Mouse (Mus musculus) retina, adult 2 months (tissue): Measurements from ENCODE around the gene Ctsa.
A peak's percentile ranks its signal among the peaks of the same experiment; 100 is the strongest.
"Not testable (repeated sequence)": the region's sequence is repeated elsewhere in the genome, so short reads cannot be mapped to it uniquely, and the experiment has no call there.

Experiments
- DNase-seq: peaks from one replicate; pipeline ENCODE4 v3.0.0-alpha.2; 2012; ENCODE audit warnings: low read depth, low spot score

Ctsa gene

GRCm38 (mm10) chr2:164832748-164833301 is at the start of gene Ctsa:
TSS of gene Ctsa (plus strand) at chr2:164832873.
- DNase-seq: peak; percentile 43

DNA sequence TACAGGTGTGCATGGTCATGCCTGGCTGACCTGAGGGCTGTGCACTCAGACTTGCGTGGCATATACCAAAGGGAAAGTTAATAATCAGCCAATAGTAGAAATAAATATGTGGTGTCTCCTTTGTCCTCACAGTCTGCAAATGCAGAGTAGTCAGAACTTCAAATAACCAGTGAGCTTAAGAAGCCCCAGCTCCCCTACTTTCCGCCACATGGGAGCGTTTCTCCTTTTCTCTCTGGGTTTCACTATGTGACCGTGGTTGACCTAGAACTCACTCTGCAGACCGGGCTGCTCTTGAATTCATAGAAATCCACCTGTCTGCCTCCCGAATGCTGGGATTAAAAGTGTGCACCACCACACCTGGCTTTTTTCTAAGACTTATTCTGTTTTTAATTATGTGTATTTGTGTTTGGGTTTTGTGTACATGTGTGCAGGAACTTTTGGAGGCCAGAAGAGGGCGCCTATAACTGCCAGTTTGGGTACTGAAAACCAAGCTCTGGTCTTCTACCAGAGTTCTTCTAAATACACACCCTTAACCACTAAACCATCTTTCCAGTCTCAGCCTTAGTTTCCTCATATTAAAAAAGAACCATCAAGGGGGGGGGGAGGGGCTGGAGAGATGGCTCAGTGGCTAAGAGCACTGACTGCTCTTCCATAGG is 48.6 kb upstream of the Ctsa start:
- no peak for DNase-seq

- no peak for DNase-seq
Observed at GRCm38 (mm10) chr2:164784869-164785420, 47.7 kb upstream of the Ctsa start.

DNA sequence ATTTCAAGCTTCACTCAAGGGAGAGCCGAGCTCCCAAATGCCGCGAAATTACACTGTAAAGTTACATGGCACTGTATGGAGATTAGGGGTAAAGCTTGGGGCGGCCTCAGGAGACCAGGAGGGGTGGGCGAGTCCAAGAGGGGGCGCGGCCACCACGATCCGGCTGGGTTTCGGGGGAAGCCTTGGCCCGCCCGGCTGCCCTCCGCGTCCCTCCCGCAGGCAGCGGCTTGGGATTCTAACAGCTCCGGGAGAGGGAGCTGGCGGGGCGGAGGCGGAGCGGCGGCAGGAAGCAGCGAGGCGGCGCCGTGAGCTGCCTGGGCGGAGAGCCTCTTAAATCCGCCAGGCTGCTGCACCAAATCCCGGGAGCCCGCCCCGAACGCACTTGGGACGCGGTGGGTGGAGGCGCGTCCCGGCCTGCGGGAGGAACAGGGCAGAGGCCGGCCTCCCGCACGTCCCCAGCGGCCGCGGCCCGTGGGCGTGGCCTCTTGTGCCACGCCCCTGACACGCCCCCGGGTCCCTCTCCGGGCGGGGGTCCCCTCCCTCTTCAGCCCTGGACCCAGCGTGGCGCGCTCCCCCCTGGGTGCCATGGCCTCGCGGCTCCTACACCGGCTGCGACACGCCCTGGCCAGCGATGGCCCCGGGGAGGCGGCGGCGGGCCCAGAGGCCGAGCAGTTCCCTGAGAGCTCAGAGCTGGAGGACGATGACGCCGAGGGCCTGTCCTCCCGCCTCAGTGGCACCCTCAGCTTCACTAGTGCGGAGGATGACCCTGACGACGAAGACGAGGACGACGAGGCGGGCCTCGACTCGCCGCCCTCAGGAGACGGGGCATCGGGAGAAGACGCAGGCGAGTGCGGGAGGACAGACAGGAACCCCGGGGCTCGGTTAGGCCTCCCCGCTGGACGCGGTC is 46.9 kb upstream of the Ctsa start, which contains the start of gene Snx21:
Gene Snx21 (plus strand): TSS at position 343 of the 907 bp plus-strand sequence.
- DNase-seq: peak; percentile 85

DNA sequence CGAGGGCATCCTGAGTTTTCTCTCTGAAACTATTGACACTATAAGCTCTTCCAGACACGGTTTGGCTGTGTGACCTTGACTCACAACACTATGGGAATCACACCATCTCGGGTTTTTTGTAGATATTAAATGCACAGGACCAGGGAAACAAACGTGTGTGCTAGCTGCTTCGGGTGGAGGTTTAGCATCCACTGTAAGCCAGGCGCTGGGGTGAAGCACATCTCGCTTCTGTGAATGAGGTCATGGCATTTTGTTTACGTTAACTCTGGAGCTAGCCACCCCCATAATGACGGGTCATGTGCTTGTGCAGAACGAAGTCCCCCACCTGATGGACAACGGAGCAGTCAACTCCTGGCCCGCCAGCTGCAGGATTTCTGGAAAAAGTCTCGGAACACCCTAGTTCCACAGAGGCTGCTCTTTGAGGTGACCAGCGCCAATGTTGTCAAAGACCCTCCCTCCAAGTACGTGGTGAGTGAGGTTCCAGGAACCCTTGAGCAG is 46.2 kb upstream of the Ctsa start:
- no peak for DNase-seq

GRCm38 (mm10) chr2:164787032-164787431 is 45.6 kb upstream of the Ctsa start:
- DNase-seq: no peak

- DNase-seq: no peak
Observed at GRCm38 (mm10) chr2:164787779-164788178, 44.9 kb upstream of the Ctsa start.

GRCm38 (mm10) chr2:164788411-164788810 is 44.3 kb upstream of the Ctsa start:
- no peak for DNase-seq

DNA sequence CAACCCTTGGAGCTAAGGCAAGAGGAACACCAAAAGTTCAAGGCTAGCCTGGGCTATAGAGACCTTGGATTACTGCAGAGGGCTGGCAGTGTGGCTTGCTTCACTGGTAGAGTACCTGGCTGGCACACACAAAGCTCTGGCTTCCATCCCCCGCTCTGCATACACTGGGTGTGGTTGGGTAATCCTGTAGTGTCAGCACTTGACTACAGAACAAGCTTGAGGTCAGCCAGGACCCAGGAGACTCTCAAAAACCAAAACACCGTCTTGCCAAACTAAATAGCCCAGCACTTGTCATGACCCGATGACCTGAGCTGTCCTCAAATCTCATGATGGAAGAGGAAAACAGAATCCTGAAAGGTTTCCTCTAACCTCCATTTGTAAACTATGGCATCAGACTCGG is 42.2 kb upstream of the Ctsa start:
- DNase-seq: no peak

DNA sequence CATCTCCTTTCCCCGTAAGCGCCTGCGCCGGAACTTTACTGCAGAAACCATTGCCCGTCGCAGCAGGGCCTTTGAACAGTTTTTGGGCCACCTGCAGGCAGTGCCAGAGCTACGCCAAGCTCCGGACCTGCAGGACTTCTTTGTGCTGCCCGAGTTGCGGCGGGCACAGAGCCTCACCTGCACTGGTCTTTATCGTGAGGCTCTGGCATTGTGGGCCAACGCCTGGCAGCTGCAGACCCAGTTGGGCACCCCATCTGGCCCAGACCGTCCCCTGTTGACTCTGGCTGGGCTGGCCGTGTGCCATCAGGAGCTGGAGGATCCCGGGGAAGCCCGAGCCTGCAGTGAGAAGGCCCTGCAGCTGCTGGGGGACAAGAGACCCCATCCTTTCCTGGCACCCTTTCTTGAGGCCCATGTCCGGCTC is 40.8 kb upstream of the Ctsa start:
- DNase-seq: no peak

DNA sequence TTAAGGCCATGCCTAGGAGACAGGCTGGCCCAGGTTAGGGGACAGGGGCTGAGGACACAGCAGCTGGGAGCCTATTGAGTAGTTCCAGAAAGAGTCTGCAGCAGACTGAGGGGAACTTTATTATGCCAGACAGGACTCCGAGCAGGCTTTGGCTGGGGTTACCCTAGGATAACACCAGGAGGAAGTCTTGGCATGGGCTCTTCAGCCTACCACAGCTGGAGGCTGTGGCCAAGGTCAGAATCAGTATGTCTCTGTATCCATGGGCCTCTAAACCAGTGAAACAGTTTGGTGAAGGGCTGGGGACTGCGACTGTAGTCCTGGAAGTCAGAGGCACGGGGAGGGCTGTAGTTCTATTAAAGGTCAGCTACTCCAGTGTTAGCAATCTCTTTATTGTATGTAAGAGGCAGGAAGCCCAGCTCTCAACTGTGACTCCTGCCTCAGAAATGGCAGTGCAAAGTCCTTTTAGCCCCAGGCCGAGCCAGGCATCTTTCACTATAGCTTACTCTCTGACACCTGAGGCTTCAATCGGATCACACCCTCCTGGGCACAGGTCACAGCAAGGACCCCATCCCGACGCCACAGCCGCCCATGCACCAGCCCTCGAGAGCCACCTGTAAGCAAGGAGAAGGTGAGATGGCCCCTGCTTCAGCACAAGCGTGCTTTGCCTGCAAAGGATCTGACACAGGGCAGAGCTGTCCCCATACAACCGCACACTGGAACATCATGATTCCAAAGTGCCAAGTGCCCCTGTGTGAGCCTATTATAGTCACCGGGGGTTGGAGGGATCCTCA is 40.1 kb upstream of the Ctsa start:
- no peak for DNase-seq

DNA sequence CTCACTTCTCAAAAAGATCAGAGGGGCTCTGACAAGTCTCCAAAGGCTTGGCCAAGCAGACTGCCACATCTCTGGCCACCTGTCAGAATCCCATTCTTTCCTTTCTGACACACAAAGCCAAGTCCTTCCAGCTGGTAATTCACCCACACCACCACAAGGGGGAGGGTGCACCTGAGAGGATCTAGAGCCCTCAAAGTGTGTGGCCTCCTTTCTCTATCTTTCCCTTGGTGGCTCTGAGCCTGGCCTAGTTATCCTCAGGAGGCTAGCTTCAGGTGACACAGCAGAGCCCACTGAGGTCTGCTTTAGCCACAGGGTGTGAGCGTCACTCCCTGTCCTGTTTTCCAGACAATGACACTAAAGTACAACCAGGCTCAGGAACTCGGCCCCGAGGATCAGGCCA is 39.4 kb upstream of the Ctsa start:
- DNase-seq: no peak

- DNase-seq: no peak
Observed at GRCm38 (mm10) chr2:164793772-164794171, 38.9 kb upstream of the Ctsa start.

- peak; percentile 79 for DNase-seq
Observed at GRCm38 (mm10) chr2:164794293-164794692, 38.4 kb upstream of the Ctsa start.

- DNase-seq: no peak
Observed at GRCm38 (mm10) chr2:164795868-164796267, 36.8 kb upstream of the Ctsa start.

DNA sequence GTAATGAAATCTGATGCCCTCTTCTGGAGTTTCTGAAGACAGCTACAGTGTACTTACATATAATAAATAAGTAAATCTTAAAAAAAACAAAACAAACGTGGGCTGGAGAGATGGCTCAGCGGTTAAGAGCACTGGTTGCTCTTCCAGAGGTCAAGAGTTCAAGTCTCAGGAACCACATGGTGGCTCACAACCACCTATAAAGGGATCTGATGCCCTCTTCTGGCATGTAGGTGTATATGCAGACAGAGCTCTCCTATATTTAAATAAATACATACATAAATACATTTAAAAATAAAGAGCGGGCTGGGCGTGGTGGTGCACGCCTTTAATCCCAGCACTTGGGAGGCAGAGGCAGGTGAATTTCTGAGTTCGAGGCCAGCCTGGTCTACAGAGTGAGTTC is 34.1 kb upstream of the Ctsa start:
- not testable (repeated sequence) for DNase-seq

- DNase-seq: no peak
Observed at GRCm38 (mm10) chr2:164800252-164801004, 32.2 kb upstream of the Ctsa start.

DNA sequence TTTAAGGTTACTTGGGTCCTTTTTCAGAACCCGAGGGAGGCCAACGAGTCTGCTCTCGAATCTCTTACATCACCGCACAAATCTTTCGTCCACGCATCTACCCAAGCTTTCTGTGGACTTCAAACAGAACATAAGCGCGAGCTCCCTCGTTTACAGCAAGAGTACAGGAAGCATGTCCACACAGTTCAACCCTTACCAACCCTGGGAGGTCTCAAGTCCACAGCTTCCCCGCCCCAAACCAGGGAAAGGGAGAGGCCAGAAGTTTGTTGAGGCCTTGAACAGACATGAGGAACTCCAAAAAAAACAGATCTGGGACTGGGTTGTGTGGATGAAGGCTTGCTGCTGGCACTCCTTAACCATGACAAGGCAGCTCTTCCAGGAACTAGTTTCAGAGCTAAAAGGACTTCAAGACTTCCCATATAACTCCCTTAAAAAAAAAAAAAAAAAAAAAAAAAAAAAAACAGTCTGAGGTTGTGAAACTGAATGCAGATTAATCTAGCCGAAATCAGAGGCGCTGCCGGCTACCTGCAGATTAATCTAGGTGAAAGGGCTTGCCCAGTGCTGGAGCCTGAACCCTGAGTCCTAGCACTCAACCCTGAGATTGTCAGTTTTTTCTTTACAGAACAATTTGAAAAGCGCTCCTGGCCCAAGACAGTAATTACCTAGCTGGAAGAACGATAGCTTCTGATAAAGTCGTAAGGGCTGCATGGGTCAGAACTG is 29.3 kb upstream of the Ctsa start:
- no peak for DNase-seq

GRCm38 (mm10) chr2:164803921-164804313 is 28.8 kb upstream of the Ctsa start:
- DNase-seq: no peak
